Mouse (Mus musculus) c-Kit-positive CD71-negative TER-119-negative erythroid progenitor cells, embryonic 14.5 days (primary cell): ENCODE measurements at regions not wholly inside any gene's neighbourhood (a gene's known extent, or its start where the extent isn't known, plus 50 kb on each side); places are given as distances from the start of the nearest gene placed in this dataset.

Experiments
- DNase-seq: peaks from one replicate; pipeline ENCODE4 v3.0.0-alpha.2; 2013; ENCODE audit warnings: low read depth

DNA sequence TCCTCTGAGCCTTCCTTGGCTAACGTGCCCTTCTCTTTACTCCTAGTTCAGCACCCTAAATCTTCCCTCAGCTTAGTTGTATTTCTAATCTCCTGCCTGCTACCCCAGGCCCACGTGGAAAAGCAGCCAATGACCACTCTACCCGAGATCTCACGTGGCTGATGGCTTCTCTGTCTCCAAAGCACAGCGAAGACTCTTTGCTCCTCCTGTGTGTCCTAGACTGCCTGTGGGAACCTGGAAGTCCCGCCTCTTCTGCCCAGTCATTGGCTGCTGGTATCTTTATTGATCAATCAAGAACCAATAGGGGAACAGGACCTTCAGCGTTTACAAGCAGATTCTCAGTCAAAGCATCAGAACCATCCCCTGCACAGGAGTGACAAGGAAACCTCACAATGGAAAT, 54.8 kb downstream of the Gm19935 start:
- no peak for DNase-seq

DNA sequence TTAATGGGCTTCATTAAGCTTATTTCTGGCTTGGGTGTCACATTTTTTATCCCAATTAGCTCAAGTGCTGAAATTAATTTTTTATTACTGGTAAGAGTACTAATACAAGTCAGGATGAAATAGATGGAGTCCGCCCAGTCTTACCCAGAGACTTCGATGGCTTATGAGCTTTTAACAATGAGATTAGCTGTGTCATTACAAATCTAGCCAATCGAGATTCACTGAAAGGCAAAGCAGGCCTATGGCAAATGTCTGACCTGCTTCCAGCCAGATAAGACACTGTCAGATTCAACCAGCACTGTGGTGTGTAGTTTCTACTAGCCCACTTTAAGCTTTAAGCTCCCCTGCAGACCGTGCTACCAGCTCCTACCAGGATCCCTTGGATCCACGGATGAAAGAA, 55.2 kb downstream of the Gm19935 start:
- no peak for DNase-seq

DNA sequence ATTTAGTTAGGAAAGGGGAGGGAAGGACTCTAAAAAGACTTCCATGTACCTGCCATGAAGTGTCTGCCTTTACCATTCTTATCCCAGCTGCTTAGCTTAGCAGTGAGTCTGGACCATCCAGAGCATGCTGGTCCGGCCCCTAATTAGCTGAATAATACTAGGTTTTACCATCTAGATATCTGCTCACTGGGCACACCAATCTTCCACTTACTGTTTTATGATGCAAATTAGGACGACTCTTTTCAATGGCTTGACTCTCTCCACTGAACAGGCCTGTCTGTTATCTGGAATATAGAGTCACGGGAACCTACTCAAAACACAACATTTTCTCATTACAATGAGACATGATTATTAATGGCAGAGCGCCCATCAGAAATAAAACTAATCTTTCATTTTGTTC, 55.7 kb downstream of the Gm19935 start:
- DNase-seq, result no peak

DNA sequence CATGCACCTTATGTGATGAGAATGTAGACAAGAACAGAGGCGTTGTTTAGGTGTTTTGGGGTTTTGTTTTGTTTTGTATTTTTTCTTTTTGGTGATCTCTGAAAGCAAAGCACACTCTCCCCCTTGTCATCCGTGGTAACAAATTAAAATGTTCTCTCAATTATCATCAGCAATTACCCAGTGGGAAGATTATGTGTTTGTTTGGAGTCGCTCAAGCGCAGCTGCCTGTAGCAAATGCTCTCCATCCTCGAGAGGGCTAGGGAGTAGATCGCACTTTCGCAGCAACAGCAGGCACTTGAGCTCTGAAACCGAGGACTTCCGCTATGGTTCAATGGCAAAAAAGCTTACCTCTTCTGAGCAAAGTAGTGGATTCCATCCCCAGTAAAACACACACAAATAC, 57.7 kb downstream of the Gm19935 start:
- no peak for DNase-seq

DNA sequence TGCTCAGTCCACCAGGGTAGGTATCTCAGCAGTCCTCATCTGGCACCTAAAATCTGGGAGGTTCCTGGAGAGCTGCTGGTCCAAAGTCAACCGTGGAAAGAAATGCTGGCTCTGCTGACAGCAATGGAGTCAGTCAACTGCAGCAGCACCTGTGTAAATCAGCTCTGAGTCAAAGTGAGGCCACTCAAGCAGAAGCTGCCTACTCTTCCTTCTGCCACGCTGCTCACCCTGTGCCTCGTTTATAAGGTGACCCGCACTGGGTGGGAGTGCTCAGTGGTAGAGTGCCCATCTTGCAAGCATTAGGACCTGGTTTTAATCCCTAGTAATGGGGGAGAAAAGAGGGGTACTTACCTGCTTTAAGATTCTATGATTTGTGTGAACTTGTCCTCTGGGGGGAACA, 62.2 kb downstream of the Gm19935 start:
- DNase-seq, result no peak

DNA sequence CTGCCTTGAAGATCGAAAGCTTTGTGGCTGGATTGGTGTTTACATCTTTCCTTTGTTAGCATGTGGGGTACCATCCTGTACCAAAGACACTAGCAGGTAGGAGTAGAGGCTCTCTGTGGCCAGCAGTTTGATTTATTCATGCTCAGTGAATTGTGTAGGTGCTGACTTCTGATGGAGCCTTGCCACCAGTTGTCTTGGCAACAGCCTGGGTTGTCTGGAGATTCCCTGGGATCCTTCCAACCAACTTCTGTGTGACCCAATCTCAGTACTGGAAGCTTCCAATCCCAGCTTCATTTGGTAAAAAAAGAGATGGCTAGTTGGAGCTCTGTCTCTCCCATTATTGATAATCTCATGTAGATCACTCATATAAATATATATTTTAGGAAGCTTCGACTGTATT, 73.6 kb downstream of the Gm19935 start:
- DNase-seq, result no peak

DNA sequence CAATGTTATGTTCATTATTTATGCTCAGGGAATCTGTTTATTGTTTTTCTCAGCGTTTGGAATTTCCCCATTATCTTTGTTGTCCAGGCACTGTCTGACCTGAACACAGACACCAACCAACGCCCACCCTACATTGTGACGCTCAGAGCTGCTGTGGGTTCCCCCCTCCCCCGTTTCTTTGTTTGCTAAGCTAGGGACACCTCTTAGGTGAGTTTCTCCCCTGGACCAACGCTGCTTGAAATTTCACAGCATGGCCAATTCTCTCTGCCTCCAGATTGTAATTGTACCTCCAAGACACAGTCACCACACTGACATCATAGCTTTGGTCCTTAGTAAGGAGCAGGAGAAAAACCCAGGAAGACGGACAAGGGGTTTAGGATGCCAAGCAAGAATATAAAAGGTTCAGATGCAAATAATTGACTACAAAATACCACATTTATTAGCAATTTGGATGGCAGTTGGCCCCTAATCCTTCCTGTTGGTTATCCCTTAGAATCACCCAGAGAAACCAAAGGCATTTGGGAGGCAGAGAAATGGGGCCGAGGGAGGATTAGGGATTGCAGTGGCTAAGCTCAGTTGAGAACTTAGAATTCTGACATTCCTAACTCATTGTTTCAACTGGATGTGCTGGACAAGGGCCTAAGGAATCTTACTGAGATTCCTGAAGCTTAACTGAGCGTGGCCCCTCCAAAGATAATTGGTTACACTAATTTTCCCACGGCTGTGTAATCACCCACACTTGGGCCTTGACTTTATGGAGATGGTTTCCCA, 76.0 kb downstream of the Gm19935 start:
- DNase-seq, result no peak

DNA sequence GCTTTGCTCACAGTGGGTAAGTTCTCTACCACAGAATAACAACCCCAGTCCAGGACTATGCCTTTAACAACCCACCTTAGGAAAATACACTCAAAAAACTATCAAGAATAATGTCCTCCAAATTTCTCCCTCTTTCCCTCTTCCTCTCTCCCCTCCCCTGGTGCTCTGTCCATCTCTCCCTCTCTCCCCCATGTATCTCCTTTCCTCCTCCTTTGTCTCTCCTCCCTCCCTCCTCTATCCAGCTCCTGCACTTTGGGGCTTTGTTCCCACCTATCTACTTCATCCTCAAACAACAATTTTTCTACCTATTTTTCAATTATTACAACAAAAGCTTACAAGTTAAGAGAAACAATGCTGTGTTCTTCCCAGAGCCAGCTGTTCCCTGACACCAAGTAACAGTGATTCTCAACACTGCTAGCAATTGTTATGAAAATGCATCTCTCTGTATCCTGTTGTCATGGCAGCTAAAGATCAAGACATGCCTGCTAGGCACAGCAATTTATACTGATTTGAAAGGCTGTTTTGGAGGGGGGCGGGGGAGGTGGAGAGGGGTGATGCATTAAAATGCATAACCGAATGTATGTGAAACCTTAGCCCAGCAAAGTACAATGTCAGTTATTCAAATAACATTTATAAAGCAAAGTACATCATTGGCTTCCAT, 76.8 kb downstream of the Gm19935 start:
- DNase-seq, result no peak

DNA sequence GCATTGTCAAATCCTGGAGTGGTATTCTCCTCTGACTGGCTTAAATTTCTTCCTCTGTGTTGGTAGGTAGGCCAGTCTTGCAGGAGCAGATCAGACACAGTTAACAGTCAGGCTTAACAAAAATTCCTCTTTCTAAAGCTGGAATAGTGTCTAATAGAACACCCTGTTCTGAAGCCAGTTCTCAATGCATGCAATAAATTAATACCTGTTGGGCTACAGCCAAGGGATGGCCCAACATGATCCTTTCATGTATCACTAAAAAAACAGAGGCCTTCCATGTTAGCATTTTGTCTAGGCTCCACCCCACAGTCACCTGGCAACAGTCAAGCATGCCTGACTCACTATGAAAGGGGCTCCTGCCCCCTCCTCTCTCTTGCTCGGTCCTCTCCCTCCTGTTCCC, 89.2 kb downstream of the Gm19935 start:
- no peak for DNase-seq

DNA sequence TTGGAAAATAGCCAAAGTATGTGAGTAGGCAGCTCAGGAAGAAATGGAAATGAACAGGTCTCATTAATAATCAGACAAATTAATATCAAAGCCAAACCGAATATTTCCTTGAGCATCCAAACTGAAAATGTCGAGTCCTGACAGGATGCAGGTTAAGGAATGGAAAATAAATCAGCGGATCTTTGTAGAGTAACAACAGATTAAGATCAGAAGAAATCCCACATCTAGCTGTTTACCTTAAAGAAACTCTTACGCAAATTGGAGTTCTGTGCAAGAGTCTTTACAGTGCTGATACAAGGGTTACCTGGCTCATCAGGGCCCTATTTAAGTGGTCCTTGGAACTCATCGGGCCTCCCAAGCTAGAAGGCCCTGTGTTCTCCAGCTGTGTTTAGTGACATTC, 92.0 kb downstream of the Gm19935 start:
- DNase-seq, result no peak

DNA sequence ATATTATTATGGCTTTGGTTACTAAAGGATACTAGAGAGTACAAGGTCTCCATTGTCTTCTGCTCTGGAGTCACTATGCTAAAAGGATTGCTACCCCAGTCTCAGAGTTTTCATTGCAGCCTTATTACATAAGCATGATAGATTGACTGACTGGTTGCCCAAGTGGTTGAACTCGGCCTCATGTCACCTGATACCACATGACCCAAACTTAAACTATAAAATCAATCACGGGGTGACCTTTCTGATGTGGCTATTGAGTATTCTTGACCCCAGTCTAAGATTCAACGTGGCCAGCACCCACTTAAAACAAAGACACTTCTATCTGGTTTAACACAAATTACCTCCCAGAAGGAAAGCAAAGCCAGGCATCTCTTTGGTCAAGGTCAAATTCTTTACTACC, 100.8 kb downstream of the Gm19935 start:
- no peak for DNase-seq

DNA sequence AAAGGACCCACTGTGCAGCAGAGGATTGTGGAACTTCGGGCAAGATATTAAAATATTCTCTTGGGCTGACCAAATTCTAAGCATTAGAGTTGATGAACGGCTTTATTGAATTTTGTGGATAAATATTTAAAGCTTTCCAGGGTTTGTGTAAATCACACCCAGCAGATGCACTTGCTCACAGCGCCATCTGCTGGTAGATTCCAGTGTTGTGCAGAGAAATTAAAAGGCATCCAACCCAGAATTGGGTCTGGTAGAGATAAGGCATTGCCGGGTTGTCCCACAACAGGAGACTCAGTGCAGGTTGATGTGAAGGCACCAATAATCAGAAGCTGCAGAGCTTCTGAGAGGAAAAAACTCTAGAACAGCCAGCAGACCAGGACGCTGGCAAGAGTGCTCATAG, 108.7 kb downstream of the Gm19935 start:
- DNase-seq, result peak; percentile 23

DNA sequence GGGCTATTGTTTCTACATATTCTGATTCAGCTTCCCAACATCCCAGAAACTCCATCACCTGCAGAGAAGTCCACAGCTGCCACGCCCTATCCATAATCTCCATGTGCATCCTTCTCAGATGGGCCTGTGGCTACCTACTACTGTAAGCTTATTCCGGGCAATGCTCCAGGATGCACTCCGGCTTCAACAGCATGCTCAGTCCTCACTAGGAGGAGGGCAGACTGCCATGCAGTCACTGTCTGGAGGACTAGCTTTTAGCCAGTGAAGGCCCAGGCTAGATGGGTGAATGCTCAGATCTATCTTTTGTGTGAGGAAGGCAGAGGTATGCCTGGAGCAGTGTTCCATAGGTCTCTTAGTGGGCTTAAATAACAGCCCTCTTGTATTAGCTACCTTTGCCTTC, 124.7 kb downstream of the Gm19935 start:
- no peak for DNase-seq

DNA sequence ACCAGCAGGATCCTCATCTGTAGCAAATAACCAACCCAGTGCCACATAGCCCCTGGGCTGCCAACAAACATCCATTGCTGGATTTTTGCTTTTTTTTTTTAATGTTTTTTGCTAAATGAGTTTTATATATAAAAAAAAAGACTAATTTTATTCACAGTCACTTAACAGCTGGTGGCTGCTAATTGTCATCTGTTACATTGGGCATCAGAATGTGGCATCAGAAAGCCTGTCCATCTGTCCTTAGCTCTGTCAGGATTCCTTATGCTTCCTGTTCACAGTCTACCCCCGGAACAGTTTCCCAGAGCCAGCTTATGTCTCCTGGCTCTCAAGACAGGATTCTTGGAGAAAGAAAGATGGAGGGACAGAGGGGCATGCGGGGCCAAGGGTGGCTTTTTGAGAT, 132.1 kb downstream of the Gm19935 start:
- DNase-seq, result no peak

DNA sequence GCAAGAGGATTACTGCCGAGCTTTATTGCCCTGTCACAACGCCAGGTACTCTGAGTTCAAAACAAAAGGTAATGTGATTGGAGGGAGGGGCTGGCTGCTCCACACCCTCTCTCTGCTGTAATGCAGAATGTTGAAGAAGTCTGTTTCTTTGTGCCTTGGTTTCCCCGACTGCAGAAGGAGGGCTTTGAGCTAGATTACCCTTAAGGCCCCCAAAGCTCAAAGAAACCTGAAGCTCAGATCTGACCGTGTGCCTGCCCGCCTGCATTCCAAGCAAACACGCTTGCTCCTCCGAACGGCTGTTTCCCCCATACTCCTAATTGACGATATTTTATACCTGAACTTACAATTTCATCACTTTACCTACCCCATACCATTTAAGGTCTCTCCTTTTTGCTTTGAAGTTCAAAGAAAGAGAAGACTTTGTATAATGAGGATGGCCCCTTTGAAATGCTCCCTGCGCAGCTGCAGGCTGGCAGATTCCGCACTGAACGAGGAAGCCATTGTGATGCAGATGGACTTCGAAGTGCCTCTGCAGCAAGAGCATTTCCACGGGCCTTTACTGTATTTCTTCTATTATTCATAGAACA, 146.6 kb downstream of the Gm19935 start:
- no peak for DNase-seq

DNA sequence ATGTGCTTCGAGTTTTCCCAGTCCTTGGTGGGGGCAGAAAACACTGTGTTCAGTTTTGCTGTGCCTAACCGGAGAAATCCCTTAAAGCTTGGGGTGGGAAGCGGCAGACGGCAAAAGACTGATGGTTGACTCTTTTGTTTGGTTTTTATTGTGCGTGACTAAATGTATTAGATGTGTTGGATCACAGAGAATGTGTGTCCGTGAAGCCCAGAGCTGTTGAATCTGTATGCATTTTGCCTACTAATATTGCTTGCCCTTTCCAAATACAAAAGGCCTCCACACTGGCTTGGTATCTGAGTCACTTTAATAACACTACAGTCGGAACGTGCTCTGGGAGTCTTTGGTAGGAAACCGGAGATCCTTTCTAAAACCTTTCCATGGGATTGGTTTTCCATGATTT, 147.8 kb downstream of the Gm19935 start:
- no peak for DNase-seq

DNA sequence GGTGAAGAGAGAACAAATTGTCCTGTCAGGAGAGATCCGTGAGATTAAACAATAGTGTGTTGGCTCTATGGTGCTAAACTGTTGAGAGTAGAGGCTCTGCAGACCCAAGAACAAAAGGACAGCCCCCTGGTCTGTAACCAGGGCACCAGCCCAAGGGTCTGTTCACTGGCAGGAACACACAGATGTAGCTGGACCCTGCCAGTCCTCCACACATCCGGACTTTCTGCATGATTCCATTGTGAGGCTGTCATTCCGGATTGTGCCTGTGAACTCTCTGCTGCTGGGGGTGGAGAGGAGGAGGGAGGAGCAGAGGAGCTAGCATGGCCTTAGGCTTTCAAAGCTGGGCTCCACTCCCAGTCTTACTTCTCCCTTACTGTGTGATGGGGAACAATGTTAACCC, 158.1 kb downstream of the Gm19935 start:
- DNase-seq, result no peak

DNA sequence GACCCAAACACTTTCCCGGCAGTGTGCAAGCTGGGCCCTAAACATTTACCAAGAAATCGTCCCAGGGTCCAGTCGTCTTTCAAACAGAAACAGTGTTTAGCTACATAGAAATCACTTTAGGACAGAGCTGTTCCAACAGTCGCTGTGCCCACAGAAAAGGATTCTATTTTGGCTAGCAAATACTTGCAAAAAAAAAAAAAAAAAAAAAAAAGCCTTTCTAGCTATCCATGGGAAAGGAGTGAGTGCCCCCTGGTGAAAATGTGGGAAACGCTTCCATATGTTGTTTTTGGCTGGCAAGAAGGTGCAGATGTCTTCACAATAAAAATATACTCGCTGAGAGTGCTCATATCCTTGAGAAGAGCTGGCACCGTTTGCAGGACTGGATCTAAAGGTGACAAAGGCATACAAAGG, 159.5 kb downstream of the Gm19935 start:
- DNase-seq, result no peak

DNA sequence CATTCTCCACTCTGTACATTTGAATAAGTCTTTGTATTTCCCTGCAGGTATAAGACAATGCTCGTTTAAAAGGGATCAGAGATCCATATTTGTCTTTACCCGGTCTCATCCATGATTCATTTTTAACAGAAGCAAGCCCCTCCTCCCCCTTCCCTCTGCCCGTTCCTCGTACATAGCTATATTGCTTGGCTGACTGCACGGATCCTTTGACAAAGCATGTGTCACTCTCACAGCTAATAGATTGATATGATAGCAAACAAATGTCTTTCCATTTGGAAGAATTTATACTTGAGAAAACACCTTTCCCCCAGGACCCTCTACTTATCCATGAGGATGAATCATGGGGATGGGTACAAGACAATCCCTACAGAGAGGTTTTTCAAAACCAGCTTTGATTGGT, 160.1 kb downstream of the Gm19935 start:
- no peak for DNase-seq

DNA sequence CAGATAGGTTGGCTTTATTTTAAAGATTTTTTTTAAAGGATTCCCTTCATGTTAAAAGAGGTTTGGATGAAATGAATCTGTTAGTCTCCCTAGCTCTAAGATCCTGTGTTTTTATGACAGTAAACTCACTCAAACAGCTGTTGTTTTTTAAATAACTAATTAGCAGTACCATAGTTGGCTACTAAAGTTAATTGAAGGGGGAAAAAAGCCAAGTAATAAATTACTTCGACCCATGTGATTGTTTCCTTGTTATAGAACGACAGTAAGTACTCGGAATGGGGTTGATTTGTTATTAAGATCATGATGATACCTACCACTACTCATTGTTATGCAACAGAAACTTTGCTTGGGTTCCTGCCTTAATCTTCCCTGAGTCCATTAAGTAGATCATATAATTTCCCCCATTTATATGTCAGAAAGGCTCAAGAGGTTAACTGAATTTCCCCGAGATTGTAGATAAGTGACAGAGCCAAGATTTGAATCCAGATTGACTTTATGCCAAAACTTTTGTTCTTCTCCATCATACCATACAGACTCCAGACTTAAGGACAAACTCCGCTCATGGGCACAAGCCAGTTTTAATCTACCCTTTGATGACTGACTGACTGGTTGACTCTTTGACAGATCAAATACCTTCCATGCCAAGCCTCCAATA, 160.6 kb downstream of the Gm19935 start:
- DNase-seq, result no peak

DNA sequence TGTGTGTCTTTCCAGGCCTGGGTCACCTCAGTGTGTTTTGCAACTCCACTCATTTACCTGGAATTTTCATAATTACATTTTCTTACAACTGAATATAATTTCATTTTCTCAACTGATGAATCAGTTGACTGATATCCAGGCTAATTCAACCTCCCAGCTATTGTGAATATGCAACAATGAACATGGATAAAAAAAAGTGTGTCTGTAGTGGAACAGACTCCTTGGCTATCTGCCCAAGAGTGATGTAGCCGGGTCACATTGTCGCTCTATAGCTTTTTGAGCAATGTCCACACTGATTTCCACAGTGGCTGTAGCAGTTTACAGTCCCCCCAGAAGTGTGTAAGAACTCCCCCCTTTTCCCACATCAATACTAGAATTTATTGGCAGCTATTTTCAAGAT, 162.4 kb downstream of the Gm19935 start:
- DNase-seq, result no peak

DNA sequence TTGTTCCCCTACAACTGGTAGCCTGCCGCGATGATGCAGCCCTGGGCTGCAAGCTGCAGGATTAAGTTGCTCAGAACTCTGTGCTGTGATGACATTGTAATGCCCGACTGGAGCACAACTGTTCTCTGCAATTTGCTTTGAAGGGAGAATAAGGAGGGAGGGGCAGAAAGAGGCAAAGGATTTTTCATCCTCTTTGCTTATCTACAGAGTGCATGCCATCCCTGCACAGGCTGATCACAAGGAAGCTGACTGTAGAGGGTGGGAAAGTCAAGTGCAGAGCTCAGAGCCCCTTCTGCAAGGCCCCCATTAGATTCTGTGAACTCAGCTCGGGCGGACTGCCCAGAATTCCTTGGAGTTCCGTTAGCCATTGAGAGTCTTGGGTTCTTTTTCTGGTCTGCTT, 174.8 kb downstream of the Gm19935 start:
- DNase-seq, result no peak

DNA sequence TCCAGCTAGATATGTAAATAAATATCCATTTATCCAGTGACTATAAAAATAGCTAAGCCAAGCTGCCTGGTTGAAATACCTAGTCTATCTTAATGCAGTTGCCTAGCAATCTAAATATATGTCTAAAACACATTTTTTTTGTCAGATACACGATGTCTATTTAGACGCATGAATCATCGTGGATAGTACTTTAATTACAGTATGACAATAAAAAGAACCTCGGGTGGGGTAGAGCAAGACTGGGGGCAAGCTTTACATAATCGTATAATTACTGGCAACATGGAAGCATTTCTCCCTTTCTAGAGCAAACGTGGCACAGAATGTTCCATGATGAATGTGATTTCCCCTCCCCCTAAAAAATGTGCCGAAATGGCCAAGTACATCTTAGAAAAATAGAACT, 180.4 kb downstream of the Gm19935 start:
- no peak for DNase-seq
